In genomic region chr17:23673424-23674073, GRCm38 (mm10) we compare ENCODE assay signal across 8 mouse cellular contexts. TPM values are rescaled to one million over a fixed set of nuclear protein-coding genes. Genes with fewer than 3 reads are reported as not detected.
DNase-seq lines count a peak whose midpoint lies in the region; ATAC-seq and TF ChIP-seq lines count a peak whose summit lies in the region.

Hcfc1r1 (plus strand) TSS chr17:23673596.
Thoc6 (minus strand) TSS chr17:23673882.

- H3K27me3 ChIP-seq in C2C12 (ENCODE audit: control insufficient read depth, insufficient read depth, insufficient read length) (no peaks in the 10 kb centered on the region), myocyte (ENCODE audit: control insufficient read depth, insufficient read depth, insufficient read length) (no peaks in the 10 kb centered on the region)
- H3K27me3 ChIP-seq in erythroblast, embryonic 14.5 days (ENCODE audit: control insufficient read depth) = peaks cover 35% of the 10 kb centered on the region
- H3K27me3 ChIP-seq in heart, embryonic 11.5 days (ENCODE audit: control insufficient read depth, insufficient read depth, low read length) = peaks cover 3% of the 10 kb centered on the region
- peaks cover 2% of the 10 kb centered on the region for H3K27me3 ChIP-seq in kidney, embryonic 16.5 days (ENCODE audit: insufficient read depth, low read length)
- no peaks in the 10 kb centered on the region for H3K27me3 ChIP-seq in liver, adult 2 months (ENCODE audit: control insufficient read depth, insufficient read depth, low read length)
- H3K27me3 ChIP-seq in splenic B cell, adult 2 months (ENCODE audit: control insufficient read depth, insufficient read depth, low read length, poor library complexity, severe bottlenecking) = no peaks in the 10 kb centered on the region

- H3K9ac ChIP-seq in heart, embryonic 11.5 days (ENCODE audit: low read depth, low read length) = peak within 1 kb of the TSS; percentile 86
- H3K9ac ChIP-seq in kidney, embryonic 16.5 days (replicated peaks; ENCODE audit: low read length) = peak within 1 kb of the TSS; percentile 82
- H3K9ac ChIP-seq in liver, adult 2 months (ENCODE audit: low read depth, low read length) = peak within 1 kb of the TSS; percentile 74

- WGBS in heart, embryonic 11.5 days (ENCODE audit: insufficient replicate concordance) = under 1% methylated on average over 45 of the region's 45 CpGs
- WGBS in kidney, embryonic 16.5 days = under 1% methylated on average over 45 of the region's 45 CpGs
- under 1% methylated on average over 45 of the region's 45 CpGs for WGBS in liver, adult 2 months

- TF ChIP-seq CTCF in C2C12 (IDR thresholded peaks at IDR 0.05; ENCODE audit: control insufficient read depth, insufficient read depth, insufficient read length) = no peak
- TF ChIP-seq CTCF in brain, embryonic 14.5 days (IDR thresholded peaks at IDR 0.05; ENCODE audit: borderline replicate concordance, extremely low read depth, insufficient read depth, insufficient read length) = no peak
- TF ChIP-seq CTCF in liver, adult 2 months (IDR thresholded peaks at IDR 0.05; ENCODE audit: low read depth, low read length) = no peak

- peak within 1 kb of the TSS; percentile 95 for H3K27ac ChIP-seq in heart, embryonic 11.5 days (ENCODE audit: low read depth, low read length)
- H3K27ac ChIP-seq in kidney, embryonic 16.5 days (ENCODE audit: low read length) = peak within 1 kb of the TSS; percentile 89
- H3K27ac ChIP-seq in liver, adult 2 months (replicated peaks; ENCODE audit: insufficient read depth, low read depth, low read length) = peak within 1 kb of the TSS; percentile 77

- H3K4me2 ChIP-seq in heart, embryonic 11.5 days = peak within 1 kb of the TSS; percentile 95
- peak within 1 kb of the TSS; percentile 91 for H3K4me2 ChIP-seq in kidney, embryonic 16.5 days (replicated peaks; ENCODE audit: low read depth, low read length)
- peak within 1 kb of the TSS; percentile 99 for H3K4me2 ChIP-seq in myocyte (ENCODE audit: low read depth)

- peak; percentile 99 for DNase-seq in brain, embryonic 14.5 days (ENCODE audit: low read depth)
- peak; percentile 98 for DNase-seq in liver, adult 2 months (ENCODE audit: extremely low read depth, low read depth, low spot score)
- peak; percentile 97 for DNase-seq in splenic B cell, adult 2 months (ENCODE audit: low read depth, low spot score)

- H3K9me3 ChIP-seq in erythroblast, embryonic 14.5 days (ENCODE audit: control insufficient read depth, low read length) = no peaks in the 10 kb centered on the region
- no peaks in the 10 kb centered on the region for H3K9me3 ChIP-seq in heart, embryonic 11.5 days (replicated peaks; ENCODE audit: control insufficient read depth, low read length)
- H3K9me3 ChIP-seq in kidney, embryonic 16.5 days (ENCODE audit: low read length) = no peaks in the 10 kb centered on the region

- peaks cover 74% of the 10 kb centered on the region for H3K79me2 ChIP-seq in C2C12 (ENCODE audit: control insufficient read depth, insufficient read depth)
- H3K79me2 ChIP-seq in liver, adult 2 months (ENCODE audit: control insufficient read depth, insufficient read depth, low read length) = no peaks in the 10 kb centered on the region
- H3K79me2 ChIP-seq in myocyte (ENCODE audit: control insufficient read depth, insufficient read depth) = peaks cover 34% of the 10 kb centered on the region

- peak; percentile 87 for ATAC-seq in heart, embryonic 11.5 days (replicated peaks; ENCODE audit: insufficient number of reproducible peaks, low FRiP score, low TSS enrichment)
- peak; percentile 93 for ATAC-seq in kidney, embryonic 16.5 days (ENCODE audit: low FRiP score, low TSS enrichment)

- peaks cover 54% of the 10 kb centered on the region for H3K4me1 ChIP-seq in erythroblast, embryonic 14.5 days (ENCODE audit: control insufficient read depth)
- H3K4me1 ChIP-seq in heart, embryonic 11.5 days (ENCODE audit: control insufficient read depth, insufficient read depth, low read length) = peaks cover 21% of the 10 kb centered on the region
- H3K4me1 ChIP-seq in kidney, embryonic 16.5 days (ENCODE audit: insufficient read depth, low read length) = peaks cover 38% of the 10 kb centered on the region
- H3K4me1 ChIP-seq in liver, adult 2 months (ENCODE audit: control insufficient read depth, insufficient read depth, low read length) = peaks cover 12% of the 10 kb centered on the region

- H3ac ChIP-seq in C2C12 (ENCODE audit: control insufficient read depth, insufficient read length, low read depth) = peak within 1 kb of the TSS; percentile 78
- peak within 1 kb of the TSS; percentile 15 for H3ac ChIP-seq in myocyte (ENCODE audit: control insufficient read depth, insufficient read length)

- TF ChIP-seq POLR2A in brain, embryonic 14.5 days (IDR thresholded peaks at IDR 0.05; ENCODE audit: borderline replicate concordance, extremely low read depth, insufficient read depth, insufficient read length, poor library complexity, severe bottlenecking) = peak; percentile 45; the same call in 1 of the 2 replicates
- TF ChIP-seq POLR2A in liver, adult 2 months (IDR thresholded peaks at IDR 0.05; ENCODE audit: extremely low read depth, insufficient read depth, low read length) = peak; percentile 41
- TF ChIP-seq POLR2A in myocyte (IDR thresholded peaks at IDR 0.05; ENCODE audit: insufficient read length, low read depth) = peak; percentile 61

- H3K36me3 ChIP-seq in C2C12 (ENCODE audit: control insufficient read depth, insufficient read depth) (peaks cover 71% of the 10 kb centered on the region), myocyte (ENCODE audit: control insufficient read depth, insufficient read depth) (peaks cover 14% of the 10 kb centered on the region)
- peaks cover 26% of the 10 kb centered on the region for H3K36me3 ChIP-seq in erythroblast, embryonic 14.5 days (ENCODE audit: control insufficient read depth)
- peaks cover 15% of the 10 kb centered on the region for H3K36me3 ChIP-seq in heart, embryonic 11.5 days (ENCODE audit: control insufficient read depth, insufficient read depth, low read length)
- H3K36me3 ChIP-seq in kidney, embryonic 16.5 days (ENCODE audit: insufficient read depth, low read length) = peaks cover 10% of the 10 kb centered on the region
- no peaks in the 10 kb centered on the region for H3K36me3 ChIP-seq in liver, adult 2 months (ENCODE audit: control insufficient read depth, insufficient read depth, low read length)
- H3K36me3 ChIP-seq in splenic B cell, adult 2 months (ENCODE audit: control insufficient read depth, insufficient read depth, low read length, poor library complexity, severe bottlenecking) = no peaks in the 10 kb centered on the region

- H3K79me3 ChIP-seq in C2C12 (ENCODE audit: low read depth) = peaks cover 43% of the 10 kb centered on the region

- H3K4me3 ChIP-seq in C2C12 (ENCODE audit: insufficient read depth, poor library complexity, severe bottlenecking) = peak within 1 kb of the TSS; percentile 87
- H3K4me3 ChIP-seq in erythroblast, embryonic 14.5 days (replicated peaks) = peak within 1 kb of the TSS; percentile 76
- peak within 1 kb of the TSS; percentile 73 for H3K4me3 ChIP-seq in heart, embryonic 11.5 days (ENCODE audit: low read depth, low read length)
- H3K4me3 ChIP-seq in kidney, embryonic 16.5 days (ENCODE audit: low read length) = peak within 1 kb of the TSS; percentile 63
- peak within 1 kb of the TSS; percentile 59 for H3K4me3 ChIP-seq in liver, adult 2 months (ENCODE audit: insufficient read depth, low read depth, low read length)
- H3K4me3 ChIP-seq in myocyte = peak within 1 kb of the TSS; percentile 99

TF ChIP-seq in C2C12, 6 proteins besides CTCF, POLR2A, EP300 and RAD21:
- peak; percentile 35 for TF ChIP-seq CEBPB (IDR thresholded peaks at IDR 0.05; ENCODE audit: low read depth)
- no peak for TF ChIP-seq FOSL1 (IDR thresholded peaks at IDR 0.05; ENCODE audit: insufficient read depth, low read length, poor library complexity, severe bottlenecking)
- TF ChIP-seq MYOD1 (IDR thresholded peaks at IDR 0.05; ENCODE audit: control insufficient read depth, insufficient read length, low read depth) = no peak
- no peak for TF ChIP-seq MAX (IDR thresholded peaks at IDR 0.05)
- peak; percentile 52 for TF ChIP-seq USF1 (IDR thresholded peaks at IDR 0.05; ENCODE audit: low read depth)
- TF ChIP-seq MYOG (IDR thresholded peaks at IDR 0.05; ENCODE audit: control insufficient read depth, extremely low read depth, insufficient read length) = no peak

TF ChIP-seq in myocyte, 11 proteins besides CTCF, POLR2A, EP300 and RAD21:
- TF ChIP-seq MYOD1 (IDR thresholded peaks at IDR 0.05; ENCODE audit: control insufficient read depth in 1 of 3, insufficient read length in 2 of 3, low read depth in 2 of 3) (no peak), CEBPB (IDR thresholded peaks at IDR 0.05; ENCODE audit: insufficient read depth, poor library complexity, severe bottlenecking) (0 out of 2 replicates have a peak, but pooled peaks have one; percentile 32), POLR2AphosphoS2 (IDR thresholded peaks at IDR 0.05; ENCODE audit: insufficient read length, low read depth) (peak; percentile 83), MYOG (IDR thresholded peaks at IDR 0.05; ENCODE audit: control insufficient read depth in 1 of 3, insufficient read depth in 1 of 3, insufficient read length in 2 of 3, low read depth in 2 of 3) (no peak), REST (IDR thresholded peaks at IDR 0.05; ENCODE audit: insufficient read depth, insufficient read length) (no peak), MAX (IDR thresholded peaks at IDR 0.05; ENCODE audit: low read depth) (no peak), USF1 (IDR thresholded peaks at IDR 0.05; ENCODE audit: low read depth) (peak; percentile 61), E2F4 (IDR thresholded peaks at IDR 0.05; ENCODE audit: insufficient read depth) (no peak)

RNA-seq across cellular contexts. Expression of gene Hcfc1r1, which starts in this region (rescaled TPM):
- polyA plus RNA-seq in C2C12 (2012; fragmentation: generic; extraction: Trizol) (253 TPM), myocyte (2012; fragmentation: generic; extraction: Trizol) (199 TPM)
- polyA plus RNA-seq in brain, embryonic 14.5 days (2012; rRNA removed) = 67.6 and 81.2 TPM in 2 replicates
- 35.0 and 35.6 TPM in 2 replicates for polyA plus RNA-seq in erythroblast, embryonic 14.5 days (2012)
- 382 and 389 TPM in 2 replicates for polyA plus RNA-seq in heart, embryonic 11.5 days (2014; fragmentation: Nextera tagmentation; extraction: Ambion mirVana)
- polyA plus RNA-seq in kidney, embryonic 16.5 days (2015; fragmentation: Nextera tagmentation; extraction: Ambion mirVana) = 73.4 and 83.7 TPM in 2 replicates
- total RNA-seq in liver, adult 2 months (2014; rRNA removed) = 9.3 and 11.5 TPM in 2 replicates
- 142 and 189 TPM in 2 replicates for polyA plus RNA-seq in liver, adult 2 months (2012; rRNA removed)

RNA-seq across cellular contexts. Expression of gene Thoc6, which starts in this region (rescaled TPM):
- polyA plus RNA-seq in C2C12 (2012; fragmentation: generic; extraction: Trizol) (60.5 TPM), myocyte (2012; fragmentation: generic; extraction: Trizol) (30.1 TPM)
- polyA plus RNA-seq in brain, embryonic 14.5 days (2012; rRNA removed) = 38.7 and 54.6 TPM in 2 replicates
- polyA plus RNA-seq in erythroblast, embryonic 14.5 days (2012) = 8.8 and 10.0 TPM in 2 replicates
- 40.9 and 41.0 TPM in 2 replicates for polyA plus RNA-seq in heart, embryonic 11.5 days (2014; fragmentation: Nextera tagmentation; extraction: Ambion mirVana)
- 59.8 and 65.5 TPM in 2 replicates for polyA plus RNA-seq in kidney, embryonic 16.5 days (2015; fragmentation: Nextera tagmentation; extraction: Ambion mirVana)
- 6.0 and 6.8 TPM in 2 replicates for total RNA-seq in liver, adult 2 months (2014; rRNA removed)
- 10.2 and 10.3 TPM in 2 replicates for polyA plus RNA-seq in liver, adult 2 months (2012; rRNA removed)

Comparison
In these comparisons a context has a peak if more than half of its experiments do, and no peak if none do; other contexts are left out.
1. Peak in every context shown above with its lines: DNase-seq, ATAC-seq, H3K4me3 ChIP-seq and H3K27ac ChIP-seq.